Mouse (Mus musculus): ENCODE measurements around the gene Ryr3. TPM values are rescaled to one million over a fixed set of nuclear protein-coding genes. Genes with fewer than 3 reads are reported as not detected.

Gene Ryr3
- polyA plus RNA-seq (2015; fragmentation: Nextera tagmentation; extraction: Ambion mirVana) = 0.56 and 1.0 TPM in 2 replicates

DNA sequence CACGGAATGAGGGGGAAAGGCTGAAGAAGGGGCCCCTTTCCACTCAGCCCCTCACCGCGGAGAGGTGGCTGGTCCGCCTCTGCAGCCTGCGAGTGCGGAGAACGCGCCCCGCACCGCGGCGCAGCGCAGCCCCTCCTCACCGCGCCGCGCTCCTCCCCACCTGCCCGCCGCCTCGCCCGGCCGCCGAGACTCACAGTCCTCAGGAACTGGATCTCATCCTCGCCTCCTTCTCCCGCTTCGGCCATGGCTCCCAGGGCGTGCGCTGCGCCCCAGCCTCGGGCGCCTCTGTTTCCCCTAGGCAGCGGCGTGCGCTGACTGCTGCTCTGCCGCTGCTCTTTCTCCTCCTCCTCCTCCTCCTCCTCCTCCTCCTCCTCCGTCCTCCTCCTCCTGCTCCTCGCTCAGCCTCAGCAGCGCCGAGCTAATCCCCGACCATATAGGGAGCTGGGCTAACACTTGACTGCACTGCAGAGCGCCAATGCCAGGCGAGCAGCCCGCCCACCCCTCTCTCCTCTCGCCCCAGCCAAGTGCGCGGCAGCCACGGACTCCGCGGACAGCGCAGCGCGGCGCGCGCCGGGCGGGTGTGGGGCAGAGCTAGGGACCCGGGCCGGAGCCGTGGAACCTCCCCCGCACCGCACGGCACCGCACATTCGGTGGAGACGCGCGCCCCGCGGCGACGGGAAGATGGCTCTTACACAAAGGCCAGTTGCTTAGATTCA, at the start of gene Ryr3:
TSS of gene Ryr3 (minus strand) at position 351 of the 716 bp plus-strand sequence.
- H3K9me3 ChIP-seq (replicated peaks) = no peaks in the 10 kb centered on the region
- H3K27me3 ChIP-seq = peaks cover 55% of the 10 kb centered on the region
- peak; percentile 97 for ATAC-seq (replicated peaks; ENCODE audit: low FRiP score)
- H3K9ac ChIP-seq = peak within 1 kb of the TSS; percentile 36
- H3K4me2 ChIP-seq = peak within 1 kb of the TSS; percentile 95
- H3K27ac ChIP-seq = no peak within 1 kb of the TSS
- H3K4me3 ChIP-seq (replicated peaks) = peak within 1 kb of the TSS; percentile 55
- H3K36me3 ChIP-seq = no peaks in the 10 kb centered on the region
- peaks cover 8% of the 10 kb centered on the region; the same call in 1 of the 2 replicates for H3K4me1 ChIP-seq
- WGBS = under 1% methylated on average over 57 of the region's 72 CpGs

DNA sequence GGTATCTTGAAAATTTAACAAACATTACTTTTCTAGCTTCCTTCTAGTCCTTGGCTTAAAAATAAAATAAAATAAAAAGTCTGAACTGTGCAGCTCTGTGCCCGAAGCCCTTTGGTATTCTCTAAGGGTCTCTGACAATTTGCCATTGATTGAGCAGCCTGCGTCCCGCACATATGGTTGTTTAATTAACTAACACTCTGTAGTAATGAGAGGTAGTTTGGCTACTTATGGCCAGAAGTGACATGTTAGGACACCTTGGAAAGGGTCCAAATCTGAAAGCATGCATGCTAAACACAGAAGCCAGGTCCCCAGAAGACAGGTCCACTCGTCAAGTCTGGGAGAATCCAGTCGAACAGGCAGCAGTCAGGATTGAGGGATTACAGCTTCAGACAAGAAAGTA, 22.0 kb upstream of the Ryr3 start:
- Histone ChIP-seq H3K27me3 (no peaks in the 10 kb centered on the region), H3K9ac (no peak overlapping the region), H3K9me3 (replicated peaks) (no peaks in the 10 kb centered on the region), H3K4me1 (no peaks in the 10 kb centered on the region), H3K4me2 (no peak overlapping the region), H3K27ac (no peak overlapping the region), H3K4me3 (replicated peaks) (no peak overlapping the region), H3K36me3 (no peaks in the 10 kb centered on the region)
- ATAC-seq (replicated peaks; ENCODE audit: low FRiP score) = no peak
- 66% methylated on average over 5 of the region's 5 CpGs for WGBS

DNA sequence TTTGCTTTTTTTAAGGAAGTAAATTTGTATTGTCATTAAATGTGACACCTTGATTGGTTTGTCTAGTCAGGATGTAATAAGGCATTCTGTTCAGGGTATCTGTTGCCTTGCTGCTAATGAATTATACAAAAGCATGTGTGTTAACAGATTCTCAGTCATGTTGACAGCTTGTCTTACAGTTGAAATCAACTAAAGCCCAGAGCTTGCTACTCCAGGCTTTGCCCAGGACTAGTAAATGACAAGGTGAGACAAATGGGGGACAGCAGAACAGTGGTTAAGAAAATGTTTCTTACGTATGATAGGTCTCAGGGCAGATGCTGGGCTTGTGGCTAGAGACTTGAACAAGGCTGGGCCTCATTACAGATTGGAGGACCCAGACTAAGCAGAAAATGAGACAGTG, 20.1 kb upstream of the Ryr3 start:
- H3K27me3 ChIP-seq = no peaks in the 10 kb centered on the region
- 78% methylated on average over 1 of the region's 1 CpGs for WGBS
- ATAC-seq (replicated peaks; ENCODE audit: low FRiP score) = no peak
- no peaks in the 10 kb centered on the region for H3K36me3 ChIP-seq
- H3K4me1 ChIP-seq = no peaks in the 10 kb centered on the region
- no peak overlapping the region for H3K4me2 ChIP-seq
- H3K27ac ChIP-seq = no peak overlapping the region
- no peaks in the 10 kb centered on the region for H3K9me3 ChIP-seq (replicated peaks)
- no peak overlapping the region for H3K4me3 ChIP-seq (replicated peaks)
- H3K9ac ChIP-seq = no peak overlapping the region

DNA sequence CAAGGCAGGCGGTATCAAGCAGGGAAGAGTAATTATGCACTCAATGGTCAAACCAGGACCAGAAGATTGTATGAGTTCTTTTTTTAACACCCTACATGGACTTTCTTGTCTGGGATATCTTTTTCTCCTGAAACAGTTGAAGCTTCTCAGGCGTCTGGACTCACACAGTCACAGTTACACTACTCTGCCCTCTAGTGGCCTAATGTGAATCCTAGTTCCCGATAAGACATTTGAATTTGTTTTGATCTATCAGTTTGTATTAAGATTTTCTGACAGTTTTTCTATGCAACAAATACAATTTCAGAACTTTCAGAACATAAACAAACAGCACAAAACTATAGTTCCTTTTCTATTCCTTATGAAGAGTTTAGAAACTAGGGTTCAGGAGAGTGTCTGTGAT, 17.7 kb upstream of the Ryr3 start:
- Histone ChIP-seq H3K27ac (no peak overlapping the region), H3K9ac (no peak overlapping the region), H3K27me3 (no peaks in the 10 kb centered on the region), H3K4me2 (no peak overlapping the region), H3K9me3 (replicated peaks) (no peaks in the 10 kb centered on the region), H3K4me1 (no peaks in the 10 kb centered on the region), H3K4me3 (replicated peaks) (no peak overlapping the region), H3K36me3 (no peaks in the 10 kb centered on the region)
- 16% methylated on average over 3 of the region's 3 CpGs for WGBS
- no peak for ATAC-seq (replicated peaks; ENCODE audit: low FRiP score)

DNA sequence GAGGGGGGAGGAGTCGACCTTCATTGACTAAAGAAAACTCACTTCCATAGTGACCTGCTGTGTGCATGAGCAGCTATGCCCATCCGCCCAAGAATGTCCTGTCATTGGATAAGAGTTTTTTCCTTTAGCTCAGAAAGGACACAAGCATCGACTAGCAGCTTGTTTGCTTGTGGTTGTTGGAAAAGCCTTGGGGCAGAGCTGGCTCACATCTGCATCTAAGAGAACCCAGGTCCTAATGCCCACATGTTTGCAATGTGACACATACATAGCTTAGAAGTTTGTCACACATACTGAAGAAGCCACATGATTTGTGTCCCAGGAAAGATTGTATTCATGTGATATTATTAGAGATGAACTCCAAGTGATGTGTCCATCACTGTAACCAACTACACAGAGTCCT, 16.5 kb upstream of the Ryr3 start:
- no peak overlapping the region for H3K4me2 ChIP-seq
- no peak overlapping the region for H3K27ac ChIP-seq
- H3K27me3 ChIP-seq = no peaks in the 10 kb centered on the region
- WGBS = 47% methylated on average over 3 of the region's 3 CpGs
- no peaks in the 10 kb centered on the region for H3K4me1 ChIP-seq
- H3K36me3 ChIP-seq = no peaks in the 10 kb centered on the region
- ATAC-seq (replicated peaks; ENCODE audit: low FRiP score) = no peak
- no peak overlapping the region for H3K9ac ChIP-seq
- no peak overlapping the region for H3K4me3 ChIP-seq (replicated peaks)
- no peaks in the 10 kb centered on the region for H3K9me3 ChIP-seq (replicated peaks)

DNA sequence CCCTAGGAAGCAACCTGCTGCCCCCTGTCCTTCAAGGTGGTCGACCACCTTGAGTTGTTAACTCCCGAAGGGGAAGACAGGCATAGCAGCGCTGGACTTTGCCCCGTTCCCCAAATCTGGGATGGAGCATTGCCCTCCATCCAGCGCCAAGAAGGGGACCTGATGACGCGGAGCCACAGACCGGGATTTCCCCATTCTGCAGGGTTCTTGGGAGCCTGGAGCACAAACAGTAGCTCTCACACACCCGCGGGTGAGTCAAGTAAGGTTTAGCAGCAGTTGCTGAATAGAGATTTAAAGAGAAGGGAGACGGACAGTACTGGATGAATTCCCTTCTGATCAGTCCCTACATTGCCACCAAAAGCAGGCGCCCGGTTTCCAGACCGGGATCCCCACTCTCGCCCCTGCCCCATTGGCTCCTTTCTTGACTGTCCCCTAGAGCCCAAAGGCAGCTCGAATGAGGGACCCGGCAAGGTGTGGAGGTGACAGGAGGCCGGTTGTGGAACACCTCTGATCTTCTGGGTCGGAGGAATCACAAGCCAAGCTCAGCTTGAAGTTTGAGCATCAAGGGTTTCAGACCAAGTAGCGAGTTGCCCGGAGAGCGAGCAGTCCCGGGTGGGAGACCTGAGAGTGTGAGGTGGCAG, 671 bp downstream of the Ryr3 start:
- H3K36me3 ChIP-seq = no peaks in the 10 kb centered on the region
- H3K4me2 ChIP-seq = peak overlapping the region; percentile 95
- peak; percentile 0; the same call in 1 of the 2 replicates for ATAC-seq (replicated peaks; ENCODE audit: low FRiP score)
- no peak overlapping the region for H3K27ac ChIP-seq
- H3K4me3 ChIP-seq (replicated peaks) = peak overlapping the region; percentile 55
- peaks cover 55% of the 10 kb centered on the region for H3K27me3 ChIP-seq
- no peaks in the 10 kb centered on the region for H3K9me3 ChIP-seq (replicated peaks)
- H3K4me1 ChIP-seq = peaks cover 8% of the 10 kb centered on the region; the same call in 1 of the 2 replicates
- peak overlapping the region; percentile 36; the same call in 1 of the 2 replicates for H3K9ac ChIP-seq
- 4% methylated on average over 23 of the region's 23 CpGs for WGBS

DNA sequence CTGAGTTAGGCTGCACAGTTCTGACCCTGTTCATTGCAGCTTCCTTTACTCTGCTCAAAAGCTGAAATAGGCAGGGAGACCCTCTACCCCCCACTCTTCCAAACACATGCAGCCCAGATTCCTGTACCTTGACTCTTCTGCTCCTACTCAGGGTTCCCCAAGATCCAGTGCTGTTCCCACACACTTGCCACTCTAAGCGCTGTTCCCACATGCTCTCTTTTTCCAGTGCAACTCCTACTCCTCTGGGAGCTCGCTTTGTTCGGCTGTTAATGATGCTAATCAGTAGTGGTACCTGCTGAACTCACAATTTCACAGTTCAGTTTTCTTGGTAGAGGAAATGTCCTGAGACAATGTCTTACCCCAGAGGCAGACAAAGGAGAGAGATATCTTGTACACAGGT, 6.9 kb downstream of the Ryr3 start:
- Histone ChIP-seq H3K4me2 (no peak overlapping the region), H3K9ac (no peak overlapping the region), H3K27ac (no peak overlapping the region), H3K4me1 (no peaks in the 10 kb centered on the region), H3K27me3 (peaks cover 22% of the 10 kb centered on the region), H3K4me3 (replicated peaks) (no peak overlapping the region), H3K9me3 (replicated peaks) (no peaks in the 10 kb centered on the region), H3K36me3 (no peaks in the 10 kb centered on the region)
- 76% methylated on average over 3 of the region's 3 CpGs for WGBS
- no peak for ATAC-seq (replicated peaks; ENCODE audit: low FRiP score)

DNA sequence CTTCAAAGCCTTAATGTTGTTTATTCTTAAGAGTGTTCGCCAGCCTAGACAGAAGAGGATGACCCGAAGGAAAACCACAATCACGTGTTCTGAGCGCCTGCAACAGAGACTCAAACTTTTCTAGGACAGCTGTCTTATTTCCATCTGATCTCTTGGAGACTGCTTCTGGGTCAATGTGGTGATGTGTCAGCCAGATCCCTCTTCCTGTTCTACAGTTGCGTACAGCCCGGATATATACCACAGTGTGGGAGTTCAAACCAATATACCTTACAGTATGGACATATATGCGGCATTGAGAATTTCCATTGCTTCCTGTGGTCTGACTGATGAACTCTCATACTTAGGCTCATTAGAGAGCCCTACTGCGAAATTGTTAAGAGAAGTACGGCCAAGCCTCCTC, 7.6 kb downstream of the Ryr3 start:
- no peak for ATAC-seq (replicated peaks; ENCODE audit: low FRiP score)
- WGBS = 93% methylated on average over 9 of the region's 9 CpGs

DNA sequence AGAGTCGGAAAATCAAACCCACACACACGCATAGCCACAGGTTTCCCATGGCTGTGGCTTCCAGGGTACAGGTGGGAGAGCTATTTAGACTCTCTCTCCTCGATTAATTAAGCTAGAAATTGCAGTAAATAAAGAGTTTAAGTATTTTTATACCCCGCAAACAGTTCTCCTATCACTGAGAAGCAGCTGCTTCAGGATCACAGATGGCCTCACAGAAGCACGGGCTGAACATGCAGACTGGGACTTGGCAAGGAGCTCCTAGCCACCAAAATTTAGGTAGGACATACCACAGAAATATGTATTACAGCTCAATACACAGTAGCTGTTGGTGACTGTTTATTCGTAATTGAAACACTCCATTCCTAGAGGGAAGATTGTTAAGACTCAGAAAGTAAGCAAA, 14.0 kb downstream of the Ryr3 start:
- H3K4me2 ChIP-seq = no peak overlapping the region
- H3K9ac ChIP-seq = no peak overlapping the region
- no peak overlapping the region for H3K27ac ChIP-seq
- no peaks in the 10 kb centered on the region for H3K27me3 ChIP-seq
- H3K4me3 ChIP-seq (replicated peaks) = no peak overlapping the region
- 81% methylated on average over 6 of the region's 6 CpGs for WGBS
- no peaks in the 10 kb centered on the region for H3K4me1 ChIP-seq
- H3K36me3 ChIP-seq = no peaks in the 10 kb centered on the region
- no peaks in the 10 kb centered on the region for H3K9me3 ChIP-seq (replicated peaks)
- no peak for ATAC-seq (replicated peaks; ENCODE audit: low FRiP score)

More for the DNA sequence above, 7.6 kb downstream of the Ryr3 start:
- no peaks in the 10 kb centered on the region for H3K9me3 ChIP-seq (replicated peaks)
- peaks cover 15% of the 10 kb centered on the region for H3K27me3 ChIP-seq
- no peak overlapping the region for H3K4me2 ChIP-seq
- no peaks in the 10 kb centered on the region for H3K36me3 ChIP-seq
- no peak overlapping the region for H3K4me3 ChIP-seq (replicated peaks)
- no peak overlapping the region for H3K9ac ChIP-seq
- no peaks in the 10 kb centered on the region for H3K4me1 ChIP-seq
- no peak overlapping the region for H3K27ac ChIP-seq

DNA sequence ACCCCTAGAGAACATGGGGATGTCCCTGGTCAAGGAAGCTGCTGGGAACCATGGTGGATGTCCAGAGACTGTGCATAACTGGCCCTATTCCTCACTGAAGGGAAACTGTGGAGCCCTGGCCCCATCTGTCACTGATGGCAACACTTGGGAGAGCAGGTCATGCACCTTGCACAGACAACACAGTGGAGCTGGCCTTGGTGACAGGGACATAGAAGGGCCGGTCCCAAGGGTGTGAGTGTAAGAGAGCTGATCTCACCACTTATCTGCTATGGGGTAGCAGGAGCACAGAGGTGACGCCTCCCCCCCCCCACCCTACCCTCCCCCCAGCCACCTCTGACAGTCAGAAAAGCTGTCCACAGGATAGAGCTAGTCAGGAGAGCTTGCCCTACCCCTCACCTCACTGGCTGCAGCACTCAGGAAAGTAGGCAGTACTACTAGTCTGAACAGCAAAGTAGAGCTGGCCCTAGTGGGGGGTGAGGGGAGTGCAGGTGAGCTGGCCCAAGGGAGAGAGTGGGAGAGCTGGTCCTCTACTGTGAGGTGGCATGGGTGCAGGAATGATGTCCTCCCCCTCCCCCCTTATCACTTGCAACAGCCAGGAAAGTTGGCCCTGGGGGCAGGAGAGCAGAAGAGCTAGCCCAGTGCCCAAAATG, 17.7 kb downstream of the Ryr3 start:
- 91% methylated on average over 2 of the region's 2 CpGs for WGBS
- H3K4me2 ChIP-seq = no peak overlapping the region
- peak; percentile 54; the same call in 1 of the 2 replicates for ATAC-seq (replicated peaks; ENCODE audit: low FRiP score)

DNA sequence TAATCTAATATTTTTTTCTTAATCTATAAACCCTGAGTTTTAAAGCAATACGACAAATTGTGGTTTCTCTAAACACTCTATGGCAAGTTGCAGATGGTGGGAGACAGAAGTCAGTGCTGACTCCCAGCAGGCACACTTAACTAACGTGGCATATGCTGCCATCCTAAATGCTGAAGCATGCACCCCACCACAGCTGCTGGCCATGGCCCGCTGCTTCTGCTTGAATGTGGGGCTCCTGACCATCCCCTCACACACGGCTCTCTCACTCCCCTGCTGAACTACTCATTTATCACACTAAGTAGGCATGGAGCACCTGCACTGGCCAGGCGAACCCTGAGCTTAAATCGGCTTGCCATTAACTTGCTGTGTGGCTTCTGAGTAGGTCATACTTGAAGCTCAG, 29.7 kb downstream of the Ryr3 start:
- H3K4me3 ChIP-seq (replicated peaks) = no peak overlapping the region
- H3K9ac ChIP-seq = no peak overlapping the region
- H3K4me1 ChIP-seq = no peaks in the 10 kb centered on the region
- no peaks in the 10 kb centered on the region for H3K27me3 ChIP-seq
- H3K36me3 ChIP-seq = no peaks in the 10 kb centered on the region
- 51% methylated on average over 6 of the region's 6 CpGs for WGBS
- H3K4me2 ChIP-seq = no peak overlapping the region
- ATAC-seq (replicated peaks; ENCODE audit: low FRiP score) = peak; percentile 62; the same call in 1 of the 2 replicates
- H3K9me3 ChIP-seq (replicated peaks) = no peaks in the 10 kb centered on the region
- H3K27ac ChIP-seq = no peak overlapping the region

More for the DNA sequence above, 17.7 kb downstream of the Ryr3 start:
- Histone ChIP-seq H3K36me3 (no peaks in the 10 kb centered on the region), H3K27me3 (no peaks in the 10 kb centered on the region), H3K4me3 (replicated peaks) (no peak overlapping the region), H3K9me3 (replicated peaks) (no peaks in the 10 kb centered on the region), H3K27ac (no peak overlapping the region), H3K4me1 (no peaks in the 10 kb centered on the region), H3K9ac (no peak overlapping the region)

DNA sequence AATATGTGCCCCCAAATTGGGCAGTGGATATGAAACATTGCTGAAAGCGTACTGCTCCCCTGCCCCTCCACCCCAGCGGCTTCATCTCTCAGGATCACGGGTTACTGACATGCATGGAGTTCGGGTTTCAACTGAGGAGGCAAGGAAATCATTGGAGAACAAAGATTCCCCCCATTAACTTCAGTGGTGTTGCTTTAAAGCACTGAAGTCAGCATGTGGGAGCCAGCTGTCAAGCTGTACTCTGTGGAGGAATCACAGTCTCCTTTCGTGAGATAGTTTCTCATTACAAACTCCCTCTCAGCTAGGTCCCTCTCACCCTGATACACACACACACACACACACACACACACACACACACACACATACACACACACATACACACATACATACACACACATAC, 35.2 kb downstream of the Ryr3 start:
- no peaks in the 10 kb centered on the region for H3K36me3 ChIP-seq
- H3K27ac ChIP-seq = no peak overlapping the region
- H3K4me3 ChIP-seq (replicated peaks) = no peak overlapping the region
- no peak overlapping the region for H3K9ac ChIP-seq
- H3K9me3 ChIP-seq (replicated peaks) = no peaks in the 10 kb centered on the region
- H3K4me2 ChIP-seq = no peak overlapping the region
- H3K27me3 ChIP-seq = no peaks in the 10 kb centered on the region
- peak; percentile 94 for ATAC-seq (replicated peaks; ENCODE audit: low FRiP score)
- H3K4me1 ChIP-seq = no peaks in the 10 kb centered on the region
- 25% methylated on average over 5 of the region's 5 CpGs for WGBS

All from kidney, embryonic 15.5 days (tissue).